Mouse (Mus musculus) cerebellum, adult 11 months (tissue): ENCODE data around the gene Sorcs1.

Source experiments
- DNase-seq: peaks from one replicate; pipeline ENCODE4 v3.0.0; 2022

The Sorcs1 gene

GRCm38 (mm10) chr19:50214466-50215228, 463.8 kb downstream of the Sorcs1 start:
- no peak for DNase-seq

- no peak for DNase-seq
Measured at GRCm38 (mm10) chr19:50210456-50210855, 468.0 kb downstream of the Sorcs1 start.

GRCm38 (mm10) chr19:50204341-50204740, 474.1 kb downstream of the Sorcs1 start:
- no peak for DNase-seq

GRCm38 (mm10) chr19:50196592-50196991, 481.9 kb downstream of the Sorcs1 start:
- no peak for DNase-seq

GRCm38 (mm10) chr19:50185769-50186715, 492.4 kb downstream of the Sorcs1 start:
- DNase-seq, result no peak

- peak; percentile 3 for DNase-seq
Measured at GRCm38 (mm10) chr19:50184901-50185623, 493.4 kb downstream of the Sorcs1 start.

- DNase-seq, result no peak
Measured at GRCm38 (mm10) chr19:50178851-50179250, 499.6 kb downstream of the Sorcs1 start.

GRCm38 (mm10) chr19:50178151-50178550, 500.3 kb downstream of the Sorcs1 start:
- DNase-seq, result no peak

GRCm38 (mm10) chr19:50171849-50172248, 506.6 kb downstream of the Sorcs1 start:
- DNase-seq, result no peak

- no peak for DNase-seq
Measured at GRCm38 (mm10) chr19:50151111-50151510, 527.3 kb downstream of the Sorcs1 start.

GRCm38 (mm10) chr19:50145919-50146318, 532.5 kb downstream of the Sorcs1 start:
- no peak for DNase-seq

- no peak for DNase-seq
Measured at GRCm38 (mm10) chr19:50141853-50142252, 536.6 kb downstream of the Sorcs1 start.

- DNase-seq, result no peak
Measured at GRCm38 (mm10) chr19:50134656-50135055, 543.8 kb downstream of the Sorcs1 start.

GRCm38 (mm10) chr19:50105842-50106585, 572.4 kb downstream of the Sorcs1 start:
- DNase-seq, result no peak
